In genomic region chr15:81809550-81809949, GRCm38 (mm10) we compare ENCODE assay signal across 8 mouse cellular contexts. TPM values are rescaled to one million over a fixed set of nuclear protein-coding genes. Genes with fewer than 3 reads are reported as not detected.
A peak's percentile ranks its signal among the peaks of the same experiment; 100 is the strongest.
DNase-seq lines count a peak whose midpoint lies in the region; ATAC-seq and TF ChIP-seq lines count a peak whose summit lies in the region.

No protein-coding gene starts in this region.

- H3K4me3 ChIP-seq in heart, embryonic 16.5 days (ENCODE audit: low read length), result peak overlapping the region; percentile 74
- H3K4me3 ChIP-seq in cortical plate, adult 2 months (ENCODE audit: insufficient read depth, low read length), result no peak overlapping the region; the same call in 1 of the 2 replicates
- H3K4me3 ChIP-seq in hindbrain, postnatal 0 days (ENCODE audit: low read length), result peak overlapping the region; percentile 62; the same call in 1 of the 2 replicates
- no peak overlapping the region for H3K4me3 ChIP-seq in midbrain, embryonic 16.5 days (ENCODE audit: low read depth, low read length)

- no peaks in the 10 kb centered on the region for H3K36me3 ChIP-seq in heart, embryonic 16.5 days (ENCODE audit: control insufficient read depth, insufficient read depth)
- no peaks in the 10 kb centered on the region for H3K36me3 ChIP-seq in hindbrain, postnatal 0 days (ENCODE audit: insufficient read depth, low read length)
- H3K36me3 ChIP-seq in midbrain, embryonic 16.5 days (ENCODE audit: control insufficient read depth, insufficient read depth, low read length), result no peaks in the 10 kb centered on the region

- 29% methylated on average over 1 of the region's 1 CpGs for WGBS in heart, embryonic 16.5 days
- 37% methylated on average over 1 of the region's 1 CpGs for WGBS in hindbrain, postnatal 0 days
- WGBS in midbrain, embryonic 16.5 days, result 65% methylated on average over 1 of the region's 1 CpGs

- peak overlapping the region; percentile 78 for H3K4me2 ChIP-seq in heart, embryonic 16.5 days (ENCODE audit: low read depth, low read length)
- H3K4me2 ChIP-seq in hindbrain, postnatal 0 days (ENCODE audit: low read depth, low read length), result peak overlapping the region; percentile 66
- peak overlapping the region; percentile 82 for H3K4me2 ChIP-seq in midbrain, embryonic 16.5 days (ENCODE audit: low read length)

- no peak for TF ChIP-seq POLR2A in cortical plate, adult 2 months (IDR thresholded peaks at IDR 0.05; ENCODE audit: extremely low read depth, insufficient read depth, low read length)

- ATAC-seq in heart, embryonic 16.5 days (replicated peaks; ENCODE audit: extremely low read depth, insufficient read depth, low FRiP score), result no peak
- ATAC-seq in hindbrain, postnatal 0 days, result no peak
- no peak for ATAC-seq in midbrain, embryonic 16.5 days

- intact Hi-C loops in heart, postnatal 14 days (cut with DNase I), result no loop called here

- H3K9me3 ChIP-seq in heart, embryonic 16.5 days (replicated peaks; ENCODE audit: control insufficient read depth, low read length), result no peaks in the 10 kb centered on the region
- no peaks in the 10 kb centered on the region for H3K9me3 ChIP-seq in hindbrain, postnatal 0 days (ENCODE audit: low read length)
- H3K9me3 ChIP-seq in midbrain, embryonic 16.5 days (replicated peaks; ENCODE audit: control insufficient read depth, low read length, poor library complexity, severe bottlenecking), result no peaks in the 10 kb centered on the region

- no peak for TF ChIP-seq CTCF in cortical plate, adult 2 months (IDR thresholded peaks at IDR 0.05; ENCODE audit: extremely low read depth, insufficient read depth, low read length)
- TF ChIP-seq CTCF in hindbrain, postnatal 0 days (IDR thresholded peaks at IDR 0.05; ENCODE audit: low read depth), result no peak

- peaks cover 45% of the 10 kb centered on the region for H3K4me1 ChIP-seq in heart, embryonic 16.5 days (ENCODE audit: control insufficient read depth, insufficient read depth, low read length)
- peaks cover 19% of the 10 kb centered on the region for H3K4me1 ChIP-seq in cortical plate, adult 2 months (ENCODE audit: control insufficient read depth, insufficient read depth, low read length)
- H3K4me1 ChIP-seq in hindbrain, postnatal 0 days (ENCODE audit: insufficient read depth, low read length), result peaks cover 25% of the 10 kb centered on the region
- peaks cover 27% of the 10 kb centered on the region for H3K4me1 ChIP-seq in midbrain, embryonic 16.5 days (ENCODE audit: control insufficient read depth, insufficient read depth, low read length)

- H3K27me3 ChIP-seq in heart, embryonic 16.5 days (ENCODE audit: control insufficient read depth, insufficient read depth, low read length), result no peaks in the 10 kb centered on the region
- no peaks in the 10 kb centered on the region for H3K27me3 ChIP-seq in hindbrain, postnatal 0 days (ENCODE audit: insufficient read depth, low read length)
- H3K27me3 ChIP-seq in midbrain, embryonic 16.5 days (ENCODE audit: control insufficient read depth, insufficient read depth, low read depth, low read length), result no peaks in the 10 kb centered on the region

- H3K9ac ChIP-seq in heart, embryonic 16.5 days (ENCODE audit: low read length), result peak overlapping the region; percentile 75
- peak overlapping the region; percentile 81 for H3K9ac ChIP-seq in hindbrain, postnatal 0 days (replicated peaks; ENCODE audit: low read length)
- no peak overlapping the region for H3K9ac ChIP-seq in midbrain, embryonic 16.5 days (ENCODE audit: low read depth, low read length)

- H3K27ac ChIP-seq in heart, embryonic 16.5 days (ENCODE audit: low read length), result peak overlapping the region; percentile 94
- peak overlapping the region; percentile 98; the same call in 1 of the 2 replicates for H3K27ac ChIP-seq in cortical plate, adult 2 months (ENCODE audit: insufficient read depth, low read length)
- peak overlapping the region; percentile 98 for H3K27ac ChIP-seq in hindbrain, postnatal 0 days
- peak overlapping the region; percentile 83 for H3K27ac ChIP-seq in midbrain, embryonic 16.5 days (ENCODE audit: low read length)

- no peak for DNase-seq in heart, postnatal 14 days
- no peak for DNase-seq in hindbrain, postnatal 0 days (ENCODE audit: low spot score)
- no peak for DNase-seq in gastrocnemius, postnatal 10 days
- no peak for DNase-seq in ovary, postnatal 14 days (ENCODE audit: low spot score)
- DNase-seq in cerebellum, postnatal 4 days (ENCODE audit: low spot score in 2 of 2), result no peak

RNA-seq across cellular contexts. Expression of gene Tef, which starts 7.3 kb away (rescaled TPM):
- polyA plus RNA-seq in heart, embryonic 16.5 days (2015; fragmentation: Nextera tagmentation; extraction: Ambion mirVana), result 23.2 and 25.1 TPM in 2 replicates
- total RNA-seq in heart, postnatal 14 days (2021), result 10 to 100 TPM; 69.3 to 93.0 TPM
- 318 and 326 TPM in 2 replicates for polyA plus RNA-seq in cortical plate, adult 2 months (2012; rRNA removed)
- 62.5 and 64.1 TPM in 2 replicates for total RNA-seq in hindbrain, postnatal 0 days (2014; rRNA removed)
- 27.8 and 30.4 TPM in 2 replicates for polyA plus RNA-seq in hindbrain, postnatal 0 days (2015; fragmentation: Nextera tagmentation; extraction: Ambion mirVana)
- 22.7 and 22.8 TPM in 2 replicates for polyA plus RNA-seq in midbrain, embryonic 16.5 days (2015; fragmentation: Nextera tagmentation; extraction: Ambion mirVana)
- total RNA-seq in gastrocnemius, postnatal 10 days (2021), result 100 to 1,000 TPM; 127 to 130 TPM

RNA-seq across cellular contexts. Expression of gene Tob2, which starts 49.0 kb away (rescaled TPM):
- 17.5 and 17.8 TPM in 2 replicates for polyA plus RNA-seq in heart, embryonic 16.5 days (2015; fragmentation: Nextera tagmentation; extraction: Ambion mirVana)
- total RNA-seq in heart, postnatal 14 days (2021), result 100 to 1,000 TPM; 119 to 131 TPM
- polyA plus RNA-seq in cortical plate, adult 2 months (2012; rRNA removed), result 19.9 and 21.0 TPM in 2 replicates
- 12.9 and 13.9 TPM in 2 replicates for total RNA-seq in hindbrain, postnatal 0 days (2014; rRNA removed)
- polyA plus RNA-seq in hindbrain, postnatal 0 days (2015; fragmentation: Nextera tagmentation; extraction: Ambion mirVana), result 14.0 and 14.5 TPM in 2 replicates
- 15.6 and 17.1 TPM in 2 replicates for polyA plus RNA-seq in midbrain, embryonic 16.5 days (2015; fragmentation: Nextera tagmentation; extraction: Ambion mirVana)
- total RNA-seq in gastrocnemius, postnatal 10 days (2021), result 10 to 100 TPM; 38.1 to 80.4 TPM

Comparison
In these comparisons a context has a peak if more than half of its experiments do, and no peak if none do; other contexts are left out.
1. H3K4me3 ChIP-seq: peak in heart, embryonic 16.5 days (single experiment) and hindbrain, postnatal 0 days (single experiment); none in cortical plate, adult 2 months (single experiment) and midbrain, embryonic 16.5 days (single experiment).
2. RNA of gene Tef, which starts 7.3 kb away (polyA plus RNA-seq): 318 to 326 TPM in cortical plate, adult 2 months; 27.8 to 30.4 TPM in hindbrain, postnatal 0 days, 23.2 to 25.1 TPM in heart, embryonic 16.5 days and 22.7 to 22.8 TPM in midbrain, embryonic 16.5 days; every median in the first group is over 10 times any median in the second.
3. Peak in every context shown above with its lines, with median percentiles within 50 percentile points of each other: H3K27ac ChIP-seq and H3K4me2 ChIP-seq.